In the genomic region with DNA sequence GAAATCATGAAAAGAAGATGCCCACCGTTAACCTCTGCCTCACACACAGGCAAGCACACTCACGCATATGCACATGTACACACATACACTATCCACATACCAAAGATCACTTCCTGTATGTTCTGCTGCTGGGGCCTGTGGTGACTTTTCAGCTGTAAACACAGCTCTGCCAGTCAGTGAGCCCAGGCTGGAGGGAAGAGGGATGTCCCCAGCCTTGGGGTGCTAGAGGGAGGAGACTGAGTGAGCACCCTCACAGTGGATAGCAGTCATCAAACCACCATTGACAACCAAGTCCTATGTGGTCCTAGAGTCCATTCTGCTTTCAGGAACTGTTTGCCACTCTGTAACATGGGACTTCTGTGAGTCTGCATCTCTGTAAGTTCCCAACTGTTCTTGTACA, we compare ENCODE assay signal across 10 mouse cellular contexts. TPM values are rescaled to one million over a fixed set of nuclear protein-coding genes. Genes with fewer than 3 reads are reported as not detected.
DNase-seq lines count a peak whose midpoint lies in the region; ATAC-seq and TF ChIP-seq lines count a peak whose summit lies in the region.
"Had no signal": no experiment of that assay in that cellular context is flagged by ENCODE, and none has a peak within 500 bp of the region (broad histone marks: within the 10 kb centered on the region; RNA-seq: fewer than 3 reads in every experiment).

No protein-coding gene starts in this region.

- peak overlapping the region; percentile 56; the same call in 1 of the 2 replicates for H3K27ac ChIP-seq in hindbrain, embryonic 10.5 days
- H3K27ac ChIP-seq in hindbrain, embryonic 14.5 days, result no peak overlapping the region
- H3K27ac ChIP-seq in spleen, adult 2 months (ENCODE audit: insufficient read depth, low read length), result 0 out of 2 replicates have a peak overlapping the region, but pooled peaks have one; percentile 17
- H3K27ac ChIP-seq in midbrain, embryonic 10.5 days (replicated peaks), result no peak overlapping the region

- H3K4me3 ChIP-seq in hindbrain, embryonic 10.5 days, result no peak overlapping the region
- H3K4me3 ChIP-seq in hindbrain, embryonic 14.5 days (replicated peaks; ENCODE audit: low read length), result no peak overlapping the region
- H3K4me3 ChIP-seq in spleen, adult 2 months (ENCODE audit: extremely low read depth, insufficient read depth, insufficient read length), result no peak overlapping the region
- H3K4me3 ChIP-seq in midbrain, embryonic 10.5 days, result no peak overlapping the region
- H3K4me3 ChIP-seq: myocyte had no signal

- H3K9me3 ChIP-seq in hindbrain, embryonic 10.5 days, result no peaks in the 10 kb centered on the region
- no peaks in the 10 kb centered on the region for H3K9me3 ChIP-seq in hindbrain, embryonic 14.5 days (ENCODE audit: control insufficient read depth, low read length)
- H3K9me3 ChIP-seq in midbrain, embryonic 10.5 days (replicated peaks), result no peaks in the 10 kb centered on the region

- H3K27me3 ChIP-seq in hindbrain, embryonic 10.5 days (ENCODE audit: insufficient read depth, poor library complexity, severe bottlenecking), result no peaks in the 10 kb centered on the region
- H3K27me3 ChIP-seq in hindbrain, embryonic 14.5 days (ENCODE audit: control insufficient read depth, insufficient read depth, low read length), result no peaks in the 10 kb centered on the region
- H3K27me3 ChIP-seq in spleen, adult 2 months (ENCODE audit: control insufficient read depth, insufficient read depth, low read length), result no peaks in the 10 kb centered on the region
- no peaks in the 10 kb centered on the region for H3K27me3 ChIP-seq in midbrain, embryonic 10.5 days (ENCODE audit: low read depth, poor library complexity, severe bottlenecking)

- no peak for TF ChIP-seq CTCF in spleen, adult 2 months (IDR thresholded peaks at IDR 0.05; ENCODE audit: extremely low read depth, insufficient read depth, insufficient read length, insufficient replicate concordance)

- H3K4me1 ChIP-seq in hindbrain, embryonic 10.5 days (replicated peaks), result peaks cover 31% of the 10 kb centered on the region
- peaks cover 11% of the 10 kb centered on the region for H3K4me1 ChIP-seq in hindbrain, embryonic 14.5 days (replicated peaks; ENCODE audit: control insufficient read depth, insufficient read depth, low read length)
- H3K4me1 ChIP-seq in spleen, adult 2 months (ENCODE audit: control insufficient read depth, insufficient read depth, insufficient read length), result peaks cover 13% of the 10 kb centered on the region; the same call in 1 of the 2 replicates
- H3K4me1 ChIP-seq in midbrain, embryonic 10.5 days, result peaks cover 16% of the 10 kb centered on the region

- H3K9ac ChIP-seq in hindbrain, embryonic 14.5 days, result no peak overlapping the region

- no peak for TF ChIP-seq POLR2A in spleen, adult 2 months (IDR thresholded peaks at IDR 0.05; ENCODE audit: low read depth, low read length)

- 86% methylated on average over 2 of the region's 2 CpGs for WGBS in hindbrain, embryonic 10.5 days
- WGBS in hindbrain, embryonic 14.5 days, result 89% methylated on average over 2 of the region's 2 CpGs
- WGBS in spleen, adult 2 months, result 45% methylated on average over 2 of the region's 2 CpGs
- WGBS in midbrain, embryonic 10.5 days, result 83% methylated on average over 2 of the region's 2 CpGs

- no peak overlapping the region for H3K4me2 ChIP-seq in hindbrain, embryonic 14.5 days (replicated peaks)

- ATAC-seq in hindbrain, embryonic 14.5 days (ENCODE audit: low FRiP score), result no peak
- peak; percentile 14; the same call in 1 of the 2 replicates for ATAC-seq in granulocyte monocyte progenitor cell, adult 5-6 weeks (replicated peaks; ENCODE audit: poor library complexity, severe bottlenecking)

- H3K36me3 ChIP-seq in hindbrain, embryonic 10.5 days, result no peaks in the 10 kb centered on the region
- no peaks in the 10 kb centered on the region for H3K36me3 ChIP-seq in hindbrain, embryonic 14.5 days (replicated peaks; ENCODE audit: control insufficient read depth, insufficient read depth)
- H3K36me3 ChIP-seq in spleen, adult 2 months (ENCODE audit: control insufficient read depth, insufficient read depth, low read length), result no peaks in the 10 kb centered on the region
- no peaks in the 10 kb centered on the region for H3K36me3 ChIP-seq in midbrain, embryonic 10.5 days

- no peak for DNase-seq in hindbrain, embryonic 10.5 days (ENCODE audit: low spot score)
- DNase-seq in hindbrain, embryonic 14.5 days (ENCODE audit: low spot score), result no peak
- peak in 1 of 2 experiments; percentile 24 for DNase-seq in spleen, adult 2 months (ENCODE audit: low read depth in 1 of 2, low spot score in 2 of 2)
- no peak for DNase-seq in spleen, adult 18-20 months
- DNase-seq in thymus, postnatal 25 days, result peak; percentile 11
- no peak for DNase-seq in cerebellum, adult 11-12 months
- DNase-seq in midbrain, embryonic 10.5 days (ENCODE audit: low spot score), result no peak
- DNase-seq: right cerebral cortex, adult 18-20 months had no signal

RNA-seq across cellular contexts. Expression of a gene that starts 2.9 kb away (rescaled TPM):
- polyA plus RNA-seq in hindbrain, embryonic 10.5 days (2016; fragmentation: Nextera tagmentation; extraction: Ambion mirVana), result 481 and 624 TPM in 2 replicates
- polyA plus RNA-seq in hindbrain, embryonic 14.5 days (2014; fragmentation: Nextera tagmentation; extraction: Ambion mirVana), result 177 and 186 TPM in 2 replicates
- 62.3 and 73.9 TPM in 2 replicates for polyA plus RNA-seq in spleen, adult 2 months (2012; rRNA removed)
- 35.0 and 39.9 TPM in 2 replicates for total RNA-seq in granulocyte monocyte progenitor cell, adult 5-6 weeks (2014; fragmentation: Nextera tagmentation)
- total RNA-seq in granulocyte monocyte progenitor cell, adult 5-6 weeks (2017), result 54.2 and 60.5 TPM in 2 replicates
- 560 and 595 TPM in 2 replicates for polyA plus RNA-seq in midbrain, embryonic 10.5 days (2016; fragmentation: Nextera tagmentation; extraction: Ambion mirVana)

RNA-seq across cellular contexts. Expression of a gene that starts 25.1 kb away (rescaled TPM):
- not detected in 2 replicates for polyA plus RNA-seq in hindbrain, embryonic 10.5 days (2016; fragmentation: Nextera tagmentation; extraction: Ambion mirVana)
- not detected in 2 replicates for polyA plus RNA-seq in hindbrain, embryonic 14.5 days (2014; fragmentation: Nextera tagmentation; extraction: Ambion mirVana)
- 0.01 and 0.04 TPM in 2 replicates for polyA plus RNA-seq in spleen, adult 2 months (2012; rRNA removed)
- not detected in 2 replicates for total RNA-seq in granulocyte monocyte progenitor cell, adult 5-6 weeks (2014; fragmentation: Nextera tagmentation)
- total RNA-seq in granulocyte monocyte progenitor cell, adult 5-6 weeks (2017), result not detected in 2 replicates
- polyA plus RNA-seq in midbrain, embryonic 10.5 days (2016; fragmentation: Nextera tagmentation; extraction: Ambion mirVana), result not detected in 2 replicates
- polyA plus RNA-seq: myocyte had no signal

RNA-seq across cellular contexts. Expression of a gene that starts 29.1 kb away (rescaled TPM):
- polyA plus RNA-seq in hindbrain, embryonic 10.5 days (2016; fragmentation: Nextera tagmentation; extraction: Ambion mirVana), result 141 and 155 TPM in 2 replicates
- polyA plus RNA-seq in hindbrain, embryonic 14.5 days (2014; fragmentation: Nextera tagmentation; extraction: Ambion mirVana), result 60.4 and 68.9 TPM in 2 replicates
- 49.0 and 50.0 TPM in 2 replicates for polyA plus RNA-seq in spleen, adult 2 months (2012; rRNA removed)
- total RNA-seq in granulocyte monocyte progenitor cell, adult 5-6 weeks (2014; fragmentation: Nextera tagmentation), result 38.9 and 39.9 TPM in 2 replicates
- total RNA-seq in granulocyte monocyte progenitor cell, adult 5-6 weeks (2017), result 320 and 344 TPM in 2 replicates
- polyA plus RNA-seq in midbrain, embryonic 10.5 days (2016; fragmentation: Nextera tagmentation; extraction: Ambion mirVana), result 133 and 145 TPM in 2 replicates

RNA-seq across cellular contexts. Expression of a gene that starts 48.9 kb away (rescaled TPM):
- polyA plus RNA-seq in hindbrain, embryonic 10.5 days (2016; fragmentation: Nextera tagmentation; extraction: Ambion mirVana), result 0.04 TPM in 1 of 2 replicates, not detected in the other
- polyA plus RNA-seq in hindbrain, embryonic 14.5 days (2014; fragmentation: Nextera tagmentation; extraction: Ambion mirVana), result not detected in 2 replicates
- not detected in 2 replicates for polyA plus RNA-seq in spleen, adult 2 months (2012; rRNA removed)
- total RNA-seq in granulocyte monocyte progenitor cell, adult 5-6 weeks (2014; fragmentation: Nextera tagmentation), result not detected in 2 replicates
- total RNA-seq in granulocyte monocyte progenitor cell, adult 5-6 weeks (2017), result not detected in 2 replicates
- polyA plus RNA-seq in midbrain, embryonic 10.5 days (2016; fragmentation: Nextera tagmentation; extraction: Ambion mirVana), result 0.02 TPM in 1 of 2 replicates, not detected in the other
- polyA plus RNA-seq: myocyte had no signal

RNA-seq across cellular contexts. Expression of a gene that starts 57.5 kb away (rescaled TPM):
- not detected in 2 replicates for polyA plus RNA-seq in hindbrain, embryonic 10.5 days (2016; fragmentation: Nextera tagmentation; extraction: Ambion mirVana)
- polyA plus RNA-seq in hindbrain, embryonic 14.5 days (2014; fragmentation: Nextera tagmentation; extraction: Ambion mirVana), result not detected in 2 replicates
- polyA plus RNA-seq in spleen, adult 2 months (2012; rRNA removed), result 16.6 and 21.4 TPM in 2 replicates
- total RNA-seq in granulocyte monocyte progenitor cell, adult 5-6 weeks (2014; fragmentation: Nextera tagmentation), result 6.2 and 14.0 TPM in 2 replicates
- 2.6 and 3.1 TPM in 2 replicates for total RNA-seq in granulocyte monocyte progenitor cell, adult 5-6 weeks (2017)
- 0.07 TPM in 1 of 2 replicates, not detected in the other for polyA plus RNA-seq in midbrain, embryonic 10.5 days (2016; fragmentation: Nextera tagmentation; extraction: Ambion mirVana)
- polyA plus RNA-seq: myocyte had no signal

Comparison
In these comparisons a context has a peak if more than half of its experiments do, and no peak if none do; other contexts are left out.
1. H3K27ac ChIP-seq: peak in hindbrain, embryonic 10.5 days (single experiment) and spleen, adult 2 months (single experiment); none in hindbrain, embryonic 14.5 days (single experiment) and midbrain, embryonic 10.5 days (single experiment).